Mouse (Mus musculus) brain, embryonic 14.5 days (tissue): Measurements from ENCODE around the gene Btbd8.

Source experiments
- CTCF ChIP-seq: fragments of 200-500 bp; IDR thresholded peaks from 2 replicates; pipeline ENCODE4 v1.5.1; 2012; ENCODE audit warnings: inconsistent platforms, mild to moderate bottlenecking, moderate library complexity, borderline replicate concordance; ENCODE audit not compliant: insufficient read depth, insufficient read length; ENCODE audit errors: extremely low read depth
- POLR2A ChIP-seq: fragments of 200-500 bp; IDR thresholded peaks from 2 replicates; pipeline ENCODE4 v1.6.1; 2012; ENCODE audit warnings: mild to moderate bottlenecking, inconsistent platforms, borderline replicate concordance; ENCODE audit not compliant: poor library complexity, insufficient read depth, insufficient read length, severe bottlenecking; ENCODE audit errors: extremely low read depth

DNA sequence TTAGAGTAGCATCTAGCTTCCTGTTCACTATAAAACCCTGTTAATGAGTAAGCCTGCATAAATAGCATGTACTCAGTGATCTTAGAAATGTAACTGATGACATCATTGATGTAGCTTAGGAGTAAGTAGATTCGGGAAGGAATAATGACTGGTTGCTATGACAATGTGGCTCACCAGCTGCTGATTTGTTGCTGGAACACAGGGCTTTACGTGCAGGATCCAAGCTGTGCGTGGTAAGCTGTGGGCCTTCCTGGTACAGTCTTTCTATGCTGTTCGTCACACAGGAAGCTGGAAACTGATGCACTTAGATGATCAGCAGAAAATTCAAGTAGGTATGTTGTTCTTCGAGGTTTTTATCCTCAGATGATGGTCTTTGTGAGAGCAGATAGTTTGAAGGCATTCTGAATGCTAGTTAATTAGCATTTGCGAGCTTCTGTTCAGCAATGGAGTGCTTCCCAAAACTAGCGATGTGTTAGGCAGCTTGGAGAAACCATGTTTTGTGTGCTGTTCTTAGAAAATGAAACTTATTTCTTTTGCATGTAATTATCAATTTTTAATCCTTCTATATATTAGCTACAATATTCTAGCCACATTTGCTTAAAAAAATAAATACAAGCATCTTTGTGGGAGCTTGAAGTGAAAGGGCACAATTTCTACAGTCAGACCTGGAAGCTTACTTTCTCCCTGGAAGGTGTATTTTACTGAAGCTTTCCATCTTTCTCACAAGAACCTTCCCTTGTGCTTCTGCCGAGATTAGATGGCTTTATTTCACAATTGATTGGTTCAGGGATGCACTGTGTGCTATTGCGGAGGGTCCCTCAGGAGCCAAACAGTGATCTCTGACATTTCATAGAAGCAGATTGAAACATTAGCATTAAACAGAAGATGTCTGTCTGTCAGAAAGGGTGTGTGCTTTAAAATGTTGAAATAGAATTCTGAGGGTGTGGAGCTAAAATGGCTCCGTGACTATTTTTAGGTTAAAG is 60.0 kb downstream of the Btbd8 start:
- TF ChIP-seq CTCF (no peak), POLR2A (no peak)
